Mouse (Mus musculus) lung, postnatal 36 days (tissue): ENCODE measurements around the gene Cyp26b1.
A peak's percentile ranks its signal among the peaks of the same experiment; 100 is the strongest.
"Not testable (repeated sequence)": the region's sequence is repeated elsewhere in the genome, so short reads cannot be mapped to it uniquely, and the experiment has no call there.

Experiments used
- DNase-seq: peaks from one replicate; pipeline ENCODE4 v3.0.0; 2022; ENCODE audit warnings: mixed read lengths

Gene Cyp26b1

DNA sequence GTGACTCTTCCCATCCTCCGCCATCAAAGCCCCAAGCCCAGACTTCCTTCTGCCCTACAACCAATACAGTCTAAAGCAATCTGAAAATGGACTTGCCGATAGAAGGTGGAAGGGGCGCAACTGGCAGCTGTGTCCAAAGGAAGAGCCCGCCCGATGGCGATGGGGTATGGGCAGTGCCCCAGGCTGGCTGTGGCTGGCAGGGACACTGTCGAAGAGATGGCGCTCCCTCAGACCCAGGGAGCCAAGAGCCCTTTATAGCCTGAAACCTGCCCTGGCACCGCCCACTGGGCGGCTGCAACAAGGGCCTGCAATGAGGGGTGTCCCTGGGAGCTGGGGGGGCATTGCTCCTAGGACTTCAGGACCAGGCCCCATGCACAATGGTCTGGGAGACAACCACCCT, at the start of gene Cyp26b1:
TSS of gene Cyp26b1 (minus strand) at position 216 of the 400 bp plus-strand sequence.
- no peak for DNase-seq

DNA sequence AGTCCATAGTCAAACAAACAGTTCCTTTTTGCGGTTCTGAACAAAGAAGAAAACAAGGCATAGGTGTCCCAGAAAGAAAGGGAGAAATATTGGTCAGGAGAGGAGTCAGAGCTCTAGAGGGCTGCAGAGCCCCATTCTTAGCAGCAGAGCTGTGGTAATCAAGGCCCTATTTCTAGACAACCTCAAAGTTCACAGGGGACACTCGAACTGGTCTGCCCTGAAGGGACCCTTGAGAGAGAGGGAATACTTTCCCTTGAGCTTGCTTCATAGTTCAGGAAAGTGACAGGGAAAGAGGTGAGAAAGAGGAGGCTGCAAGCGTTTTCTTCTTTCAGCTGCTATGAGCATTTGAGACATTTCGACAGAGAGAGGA, 47.3 kb upstream of the Cyp26b1 start:
- no peak for DNase-seq

DNA sequence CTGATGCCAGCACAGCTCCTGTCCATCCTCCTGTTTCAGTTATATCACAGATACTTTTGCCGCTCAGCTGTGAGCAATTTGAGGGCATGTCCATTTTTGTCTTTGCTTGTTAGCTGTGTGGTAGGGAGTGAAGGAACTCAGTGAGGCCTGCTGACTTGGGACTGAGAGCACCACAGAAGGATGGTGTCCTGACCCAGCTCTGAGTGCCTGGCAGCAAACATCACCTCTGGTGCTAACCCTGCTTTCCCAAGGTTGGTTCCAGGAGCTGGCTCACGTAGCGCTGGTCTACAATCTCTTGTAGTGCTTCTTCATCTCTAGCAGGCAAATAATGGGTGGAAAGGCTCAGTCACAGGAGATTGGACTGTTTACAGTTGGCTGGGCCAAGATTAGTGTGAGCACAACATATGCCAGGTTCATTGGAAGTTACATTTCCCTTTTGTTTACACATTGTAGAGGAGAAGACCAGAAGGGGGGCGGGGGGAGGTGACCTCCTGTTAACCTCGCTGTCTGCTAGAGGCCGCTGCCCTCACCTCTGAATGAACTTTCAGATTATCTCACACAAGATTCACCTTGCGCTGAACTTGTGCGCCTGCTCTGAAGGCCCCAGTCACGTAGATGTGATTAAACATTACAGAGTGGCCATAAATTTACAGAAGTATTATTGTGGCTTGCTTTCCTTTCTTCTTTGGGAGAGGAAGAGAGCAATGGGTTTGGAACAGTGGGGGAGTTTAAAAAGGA, 46.8 kb upstream of the Cyp26b1 start:
- peak; percentile 74 for DNase-seq

DNA sequence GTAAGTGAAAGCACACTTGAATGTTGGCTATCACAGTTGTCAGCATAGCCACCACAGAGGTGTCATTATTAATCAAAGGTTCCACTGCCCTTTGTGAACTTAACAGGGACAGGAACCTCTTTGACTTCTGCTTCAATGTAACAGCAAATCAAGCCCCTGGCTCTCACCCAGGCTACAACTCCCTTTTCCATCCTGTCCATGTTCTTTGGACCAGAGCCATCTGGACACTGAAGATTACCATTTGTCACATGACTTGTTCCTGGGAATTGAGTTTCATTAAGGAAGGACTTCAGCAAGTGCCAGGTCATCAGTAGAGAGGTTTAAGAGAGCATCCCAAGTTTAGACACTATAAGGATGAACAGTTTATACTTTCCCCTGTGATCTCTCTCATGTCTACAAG, 44.5 kb upstream of the Cyp26b1 start:
- DNase-seq = peak; percentile 91

DNA sequence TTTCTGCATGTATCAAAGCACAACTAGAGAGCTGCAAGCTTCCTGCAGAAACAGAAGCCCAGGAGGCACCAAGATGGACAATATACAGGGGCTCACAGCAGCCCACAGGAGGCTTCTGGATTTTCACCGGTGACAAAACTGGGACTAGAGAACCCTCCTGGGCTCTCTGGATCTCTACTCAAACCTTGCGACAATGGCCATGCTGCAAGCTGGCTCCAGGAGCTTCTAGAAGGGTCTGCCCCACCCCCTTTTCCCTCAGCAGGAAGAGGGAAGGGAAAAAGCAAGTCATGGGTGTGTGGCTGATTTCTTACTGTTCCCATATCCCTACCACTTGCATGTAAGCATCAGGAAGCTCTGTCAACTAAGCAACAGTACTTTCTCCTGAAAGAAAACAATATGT, 37.9 kb upstream of the Cyp26b1 start:
- peak; percentile 19 for DNase-seq

DNA sequence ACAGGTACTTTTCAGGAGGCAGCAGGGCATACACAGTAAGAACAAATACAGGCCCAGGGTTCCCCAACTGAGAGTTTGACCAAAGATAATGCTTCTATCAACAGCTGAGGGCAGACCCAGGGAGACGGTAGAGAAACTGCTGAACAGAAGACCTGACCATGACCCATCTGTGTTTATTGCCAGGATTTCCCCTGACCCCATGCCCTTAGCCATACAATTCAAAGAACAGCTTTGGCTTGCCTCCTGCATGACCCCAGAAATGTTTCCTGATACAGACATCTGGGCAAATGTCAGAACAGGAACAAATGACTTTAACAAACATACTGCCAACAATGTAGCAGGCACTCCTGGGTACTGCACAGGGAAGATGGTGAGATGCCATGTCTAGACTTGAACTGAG, 36.6 kb upstream of the Cyp26b1 start:
- DNase-seq = peak; percentile 67

DNA sequence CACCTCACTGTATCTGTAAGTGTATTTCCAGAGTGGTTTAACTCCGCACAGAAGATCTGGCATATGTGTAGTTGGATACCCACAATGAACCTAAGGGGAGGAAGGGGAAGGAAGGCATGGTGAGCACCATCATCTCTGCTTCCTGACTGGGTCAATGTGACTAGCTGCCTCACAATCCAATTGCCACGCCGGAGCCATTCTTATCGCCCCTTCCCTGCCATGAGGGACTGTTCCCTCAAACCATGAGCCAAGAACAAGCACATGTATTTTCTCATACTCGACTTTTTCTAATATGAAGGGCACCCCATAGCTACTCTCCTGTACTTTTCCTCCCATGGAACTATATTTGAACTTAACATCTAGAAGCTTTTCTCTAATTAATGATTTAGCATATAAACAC, 35.1 kb upstream of the Cyp26b1 start:
- DNase-seq = no peak

DNA sequence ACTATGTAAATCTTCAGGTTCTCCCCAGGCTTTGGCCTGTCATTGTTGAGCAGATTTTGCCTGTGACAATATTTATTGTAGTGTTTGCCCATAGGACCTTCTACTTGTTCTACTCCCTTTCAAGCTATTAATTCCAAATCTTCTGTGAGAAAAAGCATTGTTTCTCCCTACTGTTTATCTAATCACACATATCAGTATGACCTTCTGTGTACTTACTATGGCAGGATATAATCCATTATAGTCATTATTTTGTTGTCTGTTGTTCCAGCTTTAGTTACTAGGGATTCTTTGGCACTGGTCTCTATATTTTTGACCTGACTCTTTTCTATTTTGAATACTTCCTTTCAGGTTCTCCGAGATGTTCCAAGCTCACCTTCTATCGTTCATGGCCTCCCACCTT, 32.7 kb upstream of the Cyp26b1 start:
- no peak for DNase-seq

DNA sequence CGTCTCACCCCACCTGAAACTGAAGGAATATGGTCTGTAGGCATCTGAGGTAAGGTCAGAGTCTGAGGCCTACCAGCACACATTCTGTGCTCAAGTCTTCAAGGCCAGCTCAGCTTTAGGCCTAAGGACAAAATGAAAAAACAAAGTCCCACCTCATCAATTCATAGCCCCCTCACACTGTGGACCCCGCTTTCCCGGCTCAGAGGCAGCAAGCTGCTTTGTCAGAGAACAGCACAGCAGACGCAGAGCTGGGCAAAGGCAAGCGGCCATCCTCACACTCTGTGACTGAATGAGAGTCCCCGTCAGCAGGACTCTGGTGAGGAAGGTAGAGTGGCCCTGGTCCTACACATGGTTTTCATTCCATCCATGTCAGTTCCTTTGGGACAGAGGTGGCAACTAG, 25.5 kb upstream of the Cyp26b1 start:
- no peak for DNase-seq

DNA sequence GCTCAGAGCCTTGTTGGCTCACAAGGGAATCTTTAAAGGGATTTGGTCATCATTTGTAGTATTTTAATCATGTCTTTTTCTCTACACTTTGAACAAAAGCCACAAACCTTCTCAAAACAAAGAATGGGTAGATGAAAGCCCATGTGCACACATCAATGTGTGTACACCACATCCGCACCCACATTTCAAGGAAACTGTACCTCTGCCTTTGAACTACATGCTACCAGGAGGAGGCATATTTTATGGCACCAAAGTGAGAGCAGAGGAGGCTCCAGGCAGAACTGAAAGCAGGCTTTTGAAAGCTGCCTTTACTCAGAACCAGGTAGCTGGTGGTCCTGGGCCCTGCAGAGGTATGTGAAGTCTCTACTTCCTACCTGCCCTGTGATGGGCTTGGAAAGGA, 23.3 kb upstream of the Cyp26b1 start:
- no peak for DNase-seq

DNA sequence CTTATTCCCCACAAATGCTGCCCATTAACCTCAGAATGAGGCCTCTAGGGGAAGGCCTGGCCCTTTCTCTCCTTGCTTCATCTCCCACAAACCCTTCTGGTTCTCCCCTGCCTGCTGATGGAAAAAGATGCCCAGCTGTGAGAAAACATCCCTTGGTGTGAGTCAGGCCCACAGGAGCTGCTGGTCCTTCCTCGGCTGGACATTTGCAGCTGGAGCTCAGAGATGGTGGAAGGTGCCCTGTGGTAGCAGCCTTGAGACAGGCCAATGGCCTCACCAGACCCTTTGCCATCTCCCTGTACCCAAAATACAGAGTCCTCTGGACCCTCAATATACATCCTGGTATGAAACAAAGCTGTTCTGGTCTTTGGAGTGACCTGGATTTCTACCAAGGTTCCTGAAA, 22.9 kb upstream of the Cyp26b1 start:
- no peak for DNase-seq

DNA sequence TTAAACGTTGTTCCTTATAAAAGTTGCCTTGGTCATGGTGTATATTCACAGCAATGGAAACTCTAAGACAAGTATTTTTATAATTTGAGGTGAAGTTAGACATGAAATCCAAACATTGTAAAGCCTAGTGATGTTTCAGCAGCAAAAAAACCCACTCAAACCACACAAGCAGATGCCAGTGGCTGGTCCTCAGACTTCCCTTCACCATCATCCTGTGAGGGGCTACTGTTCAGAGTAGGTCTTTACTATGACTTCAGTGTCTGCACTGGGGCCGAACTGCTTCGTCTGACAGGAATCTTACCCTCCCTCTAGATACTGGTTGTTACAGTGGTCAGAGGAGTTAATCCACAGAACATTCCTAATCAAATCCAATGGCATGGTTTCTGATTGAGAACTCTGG, 19.9 kb upstream of the Cyp26b1 start:
- no peak for DNase-seq

DNA sequence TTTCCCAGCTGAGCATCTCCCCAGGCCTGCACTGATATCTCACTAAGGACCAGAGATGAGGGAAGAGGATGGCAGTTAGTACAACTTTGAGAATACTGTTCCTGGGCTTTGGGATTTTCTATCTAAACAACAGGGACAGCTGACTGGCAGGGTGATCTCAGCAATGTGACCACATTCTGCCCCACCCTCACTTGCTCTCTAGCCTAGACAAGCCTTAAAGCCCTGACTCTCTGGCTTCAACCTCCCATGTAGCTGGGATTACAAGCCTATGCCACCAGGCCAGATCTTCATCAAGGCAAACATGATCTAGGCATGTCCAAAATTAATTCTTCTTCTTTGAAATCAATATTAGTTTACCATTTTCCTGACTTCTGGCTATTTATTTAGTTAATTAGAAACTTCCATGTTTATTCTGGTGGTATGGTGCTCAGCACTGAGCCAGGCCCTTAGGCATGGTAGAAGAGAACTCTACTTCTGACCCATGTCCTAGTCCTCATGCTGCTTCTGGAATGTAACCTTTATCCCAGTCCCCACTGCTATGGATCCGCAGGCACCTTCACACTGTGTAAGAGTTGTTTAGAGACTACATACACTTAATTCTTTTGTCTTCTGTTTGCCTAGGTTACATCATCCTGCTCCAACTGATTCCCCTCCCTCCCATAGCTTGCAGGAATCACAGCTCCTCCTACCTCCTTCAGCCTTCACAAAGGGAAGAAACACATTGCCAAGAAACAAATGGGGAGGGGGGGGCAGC, 7.6 kb upstream of the Cyp26b1 start:
- no peak for DNase-seq

DNA sequence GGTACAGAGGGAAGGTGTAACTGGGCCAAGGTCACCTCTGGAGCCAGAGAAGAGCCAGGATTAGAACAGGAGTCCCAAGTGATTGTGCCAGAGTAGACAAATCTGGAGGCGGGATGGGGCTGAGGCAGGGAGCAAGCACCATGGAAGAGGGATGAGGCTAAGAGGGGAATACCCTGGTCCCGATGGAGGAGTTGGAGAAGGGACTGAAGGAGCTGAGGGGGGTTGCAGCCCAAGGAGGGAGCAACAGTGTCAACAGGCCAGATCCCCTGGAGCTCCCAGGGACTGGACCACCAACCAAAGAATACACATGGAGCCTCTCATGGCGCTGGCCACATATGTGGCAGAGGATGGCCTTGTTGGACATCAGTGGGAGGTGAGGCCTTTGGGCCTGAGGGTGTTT, 5.6 kb upstream of the Cyp26b1 start:
- not testable (repeated sequence) for DNase-seq

DNA sequence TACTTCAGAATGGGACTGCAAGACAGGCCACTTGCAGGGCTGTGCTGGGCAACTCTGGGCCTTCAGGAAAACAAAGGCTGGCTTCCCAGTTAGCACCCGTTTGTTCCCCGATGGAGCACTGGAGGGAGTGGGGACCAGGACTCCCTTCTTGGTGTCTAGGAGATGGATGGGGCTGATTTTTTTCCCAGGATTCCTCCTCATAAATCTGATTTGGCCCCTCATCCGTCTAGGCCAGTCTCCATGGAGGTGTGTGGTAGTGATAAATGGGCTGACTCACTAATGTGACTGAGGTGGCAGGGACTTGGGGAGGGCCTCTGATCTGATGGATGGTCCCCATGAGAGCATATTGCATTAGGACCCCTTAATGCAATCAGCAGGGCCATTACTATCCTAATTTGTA, 5.0 kb upstream of the Cyp26b1 start:
- DNase-seq = no peak

DNA sequence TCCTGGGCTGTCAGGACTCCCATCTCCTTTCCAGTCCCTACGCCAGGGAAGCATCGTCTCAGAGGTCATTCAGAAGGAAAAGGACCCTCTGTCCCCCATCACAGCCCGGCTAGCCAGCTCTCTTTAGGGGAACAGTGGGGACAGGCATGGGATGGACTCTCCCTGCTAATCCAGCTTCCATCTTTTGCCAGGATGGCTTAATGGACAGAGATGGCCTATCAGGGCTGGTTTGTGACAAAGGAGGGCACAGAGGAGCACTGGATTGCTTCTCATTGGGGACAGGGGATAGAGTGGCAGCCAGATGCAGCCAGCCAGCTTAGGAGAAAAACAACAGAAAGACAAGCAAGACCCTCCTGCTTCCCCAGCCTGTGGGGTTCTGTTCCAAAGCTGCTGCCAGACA, 918 bp upstream of the Cyp26b1 start:
- no peak for DNase-seq

DNA sequence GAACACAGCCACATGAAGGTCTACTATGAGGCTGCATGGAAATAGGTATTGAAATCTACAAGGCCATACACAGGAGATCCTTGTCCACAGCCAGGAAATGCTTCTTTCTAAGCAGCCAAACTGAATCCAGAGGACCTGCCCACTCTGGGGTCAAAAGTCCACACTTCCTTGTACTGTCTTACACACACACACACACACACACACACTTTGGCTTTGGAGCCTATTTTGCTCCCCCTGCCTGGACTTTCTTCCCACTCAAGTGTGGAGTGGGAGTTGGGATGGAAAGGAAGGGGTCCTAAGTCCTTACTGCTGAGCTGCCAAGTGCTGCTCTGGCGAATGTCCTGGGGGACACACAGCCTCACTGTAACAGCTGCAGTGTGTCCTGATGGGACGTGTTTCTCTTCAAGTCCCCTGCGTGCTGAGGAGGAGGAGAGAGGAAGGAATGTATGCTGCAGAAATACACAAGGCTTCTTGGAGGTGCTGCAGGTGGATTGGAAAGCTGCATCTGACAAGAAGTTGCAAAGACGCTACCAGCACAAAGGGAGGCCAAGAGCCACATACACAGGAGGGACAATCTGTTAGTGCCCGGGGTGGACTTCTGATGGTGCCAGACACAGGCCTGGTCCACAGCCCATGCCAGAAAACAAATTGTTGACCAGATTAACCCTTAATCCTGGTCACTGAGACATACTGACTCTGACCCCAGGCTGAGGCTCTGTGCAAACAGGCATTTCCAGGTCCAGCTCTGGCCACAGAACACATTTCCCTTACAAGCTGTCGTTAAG, 2.6 kb downstream of the Cyp26b1 start:
- no peak for DNase-seq

DNA sequence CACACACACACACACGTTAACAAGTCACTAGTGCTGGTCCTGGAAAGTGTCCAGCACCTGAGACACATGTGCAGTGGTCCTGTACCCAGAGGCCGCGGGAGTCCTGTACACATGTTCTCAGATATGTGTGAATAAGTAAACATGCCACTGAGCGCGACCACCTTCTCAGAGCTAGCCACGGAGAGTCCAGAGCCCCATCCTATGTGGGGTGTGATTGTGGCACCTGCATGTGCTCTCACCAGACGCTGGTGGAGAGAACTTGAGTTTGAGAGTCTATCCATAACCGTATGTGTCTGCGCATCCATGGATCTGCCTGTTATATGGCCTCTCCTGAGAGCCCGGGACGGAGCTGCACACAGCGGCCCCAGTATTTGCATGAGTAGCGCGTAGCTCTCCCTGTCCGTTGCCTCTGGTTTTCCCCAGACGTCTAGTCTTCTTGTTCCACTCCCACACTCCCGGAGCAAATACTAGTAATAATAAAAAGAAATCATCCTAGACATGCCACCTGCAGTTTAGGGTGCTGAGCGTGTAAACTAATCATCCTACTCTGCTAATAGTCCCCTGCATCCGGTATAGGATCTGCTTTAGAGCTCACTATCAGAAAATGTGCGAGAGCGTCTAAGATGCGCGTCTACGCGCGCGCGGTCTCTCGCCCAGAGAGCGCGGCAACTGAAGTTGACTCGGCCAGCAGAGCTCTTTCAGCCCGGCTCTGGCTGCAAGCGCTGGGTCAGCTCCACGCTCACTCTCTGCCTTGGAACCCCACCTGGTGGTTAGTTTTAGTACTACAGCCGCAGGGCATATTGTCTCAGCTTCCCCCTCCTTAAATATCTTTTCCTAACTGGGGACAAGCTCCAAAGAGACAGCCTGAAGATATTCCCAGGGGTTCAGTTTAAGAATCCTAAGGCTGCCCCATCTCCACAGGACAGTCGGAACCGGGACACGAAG, 3.7 kb downstream of the Cyp26b1 start:
- peak; percentile 92 for DNase-seq

DNA sequence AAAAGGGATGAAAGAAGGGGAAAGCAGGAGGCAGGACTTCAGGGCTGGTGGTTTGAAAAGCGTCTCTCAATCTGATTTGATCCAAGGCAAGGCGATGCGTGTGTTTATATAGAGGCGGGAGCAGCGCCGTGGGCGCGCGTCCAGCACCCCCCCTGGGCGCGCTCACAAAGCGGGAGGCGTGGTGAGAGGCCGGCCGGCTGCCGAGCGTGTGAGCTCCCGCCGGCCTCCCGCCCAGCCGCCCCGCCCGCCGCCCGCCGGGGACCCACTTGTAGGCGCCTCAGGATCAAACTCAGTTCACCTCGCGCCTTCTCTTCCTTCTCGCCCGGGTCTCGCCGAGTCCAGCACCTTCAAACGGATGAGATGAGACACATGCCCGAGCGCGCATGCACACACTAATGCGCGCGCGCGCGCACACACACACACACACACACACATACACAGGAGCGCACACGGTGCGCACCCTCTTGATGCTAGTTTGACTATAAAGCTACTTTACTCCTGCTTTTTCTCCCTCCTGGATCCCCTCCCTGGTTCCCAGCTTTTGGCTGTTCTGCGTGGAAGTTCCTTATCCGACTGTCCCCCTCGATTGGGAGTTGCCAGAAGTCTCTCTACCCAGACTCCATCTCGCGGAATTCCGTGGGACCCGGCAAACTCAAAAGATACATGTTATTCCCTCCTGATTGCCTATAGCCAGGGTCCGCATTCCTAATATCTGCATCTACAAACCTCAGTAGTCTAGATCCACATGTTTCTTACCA, 4.6 kb downstream of the Cyp26b1 start:
- DNase-seq = peak; percentile 69

DNA sequence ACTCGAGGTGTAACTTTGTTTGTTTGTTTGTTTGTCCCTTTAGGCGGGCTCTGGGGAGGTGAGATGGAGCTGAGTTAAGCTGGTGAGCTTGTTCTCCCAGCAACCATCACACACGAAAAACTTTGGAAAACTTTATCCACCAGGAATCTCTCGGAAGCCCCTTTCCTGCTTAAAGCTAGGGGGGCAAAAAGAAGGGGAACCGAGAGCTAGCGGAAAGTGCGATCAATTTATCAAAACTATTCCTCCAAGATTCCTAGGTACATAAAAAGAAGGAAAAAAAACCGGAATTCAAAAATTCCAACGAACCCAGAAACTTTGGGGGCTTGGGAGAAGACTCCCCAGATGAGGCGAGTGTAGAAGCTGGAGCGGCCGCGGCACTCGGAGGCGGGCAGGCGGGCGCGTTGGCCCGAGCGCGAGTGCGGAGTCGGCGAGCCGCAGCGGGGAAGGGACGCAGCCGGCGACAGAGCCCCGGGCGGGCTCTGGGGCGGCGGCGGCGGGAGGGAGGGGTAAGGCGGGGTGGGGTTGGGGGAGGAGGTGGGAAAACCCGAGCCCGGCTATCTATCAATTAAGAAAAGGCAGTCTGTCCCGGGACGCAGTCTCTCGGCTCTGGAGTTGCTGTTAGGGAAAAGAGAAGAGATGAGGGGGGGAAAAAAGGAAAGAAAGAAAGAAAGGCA, 5.3 kb downstream of the Cyp26b1 start:
- no peak for DNase-seq

DNA sequence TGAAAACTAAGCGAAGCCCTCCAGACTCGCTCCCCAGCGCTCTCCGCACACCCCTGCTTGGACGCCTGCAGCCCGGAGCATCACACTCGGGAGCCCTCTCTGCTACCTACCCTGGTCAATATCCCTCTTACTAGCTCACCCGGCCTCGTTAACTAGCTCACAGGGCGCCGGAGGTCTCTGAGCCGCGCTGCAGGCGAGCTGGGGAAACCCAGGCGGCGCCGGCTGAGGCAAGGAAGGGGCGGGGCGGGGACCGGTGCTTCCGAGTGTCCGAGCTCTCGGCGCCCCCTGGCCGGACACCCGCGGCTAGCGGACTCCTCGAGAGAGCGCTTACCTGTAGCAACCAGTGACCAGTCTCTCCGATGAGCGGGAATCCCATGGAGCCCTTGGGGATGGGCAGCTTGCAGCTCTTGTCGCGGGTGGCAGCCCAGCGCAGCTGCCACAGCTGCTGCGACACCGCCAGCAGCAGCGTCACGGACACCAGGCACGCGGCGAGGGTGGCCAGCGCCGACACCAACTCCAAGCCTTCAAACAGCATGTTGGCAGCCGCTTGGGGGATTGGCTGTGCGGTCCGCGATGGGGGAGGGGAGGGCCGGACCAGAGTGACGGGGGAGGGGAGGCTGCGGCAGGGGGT, 6.1 kb downstream of the Cyp26b1 start:
- DNase-seq = peak; percentile 68
